Mouse (Mus musculus): Measurements from ENCODE around the gene Tbc1d30.

Gene Tbc1d30

DNA sequence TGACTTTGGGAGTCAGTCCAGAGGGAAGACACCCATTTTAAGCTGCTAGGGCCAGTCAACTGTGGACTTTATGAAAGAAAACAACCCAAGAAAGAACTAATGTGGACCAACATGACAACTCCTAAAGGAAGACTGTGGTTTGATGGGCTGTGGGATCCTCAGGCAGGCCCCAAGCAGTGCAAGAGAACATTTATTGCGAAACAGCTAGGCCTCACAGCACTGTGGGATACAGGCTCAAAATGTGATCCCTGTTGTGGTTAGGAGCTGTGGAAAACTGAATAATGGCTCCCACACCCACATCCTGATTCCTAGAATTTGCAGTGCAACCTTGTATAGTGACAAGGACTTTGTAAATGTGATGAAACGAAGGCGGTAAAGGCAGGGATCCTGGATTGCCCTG is 134.3 kb downstream of the Tbc1d30 start:
- DNase-seq: no peak

Data from kidney, adult 11 months (tissue).